Mouse (Mus musculus) C2C12 (cell line): ENCODE results near the gene St6gal1.

Experiments
- CTCF ChIP-seq: IDR thresholded peaks from one replicate; pipeline ENCODE4 v1.5.1; 2011; ENCODE audit not compliant: control insufficient read depth, insufficient read depth, insufficient read length
- MAX ChIP-seq: IDR thresholded peaks from one replicate; pipeline ENCODE4 v1.6.1; 2011; ENCODE audit warnings: mild to moderate bottlenecking, control low read depth
- MYOG ChIP-seq: IDR thresholded peaks from one replicate; pipeline ENCODE4 v1.6.1; 2011; ENCODE audit not compliant: control insufficient read depth, insufficient read length; ENCODE audit errors: extremely low read depth
- USF1 ChIP-seq: IDR thresholded peaks from one replicate; pipeline ENCODE4 v1.6.1; 2011; ENCODE audit warnings: low read depth, mild to moderate bottlenecking, control low read depth, moderate library complexity

DNA sequence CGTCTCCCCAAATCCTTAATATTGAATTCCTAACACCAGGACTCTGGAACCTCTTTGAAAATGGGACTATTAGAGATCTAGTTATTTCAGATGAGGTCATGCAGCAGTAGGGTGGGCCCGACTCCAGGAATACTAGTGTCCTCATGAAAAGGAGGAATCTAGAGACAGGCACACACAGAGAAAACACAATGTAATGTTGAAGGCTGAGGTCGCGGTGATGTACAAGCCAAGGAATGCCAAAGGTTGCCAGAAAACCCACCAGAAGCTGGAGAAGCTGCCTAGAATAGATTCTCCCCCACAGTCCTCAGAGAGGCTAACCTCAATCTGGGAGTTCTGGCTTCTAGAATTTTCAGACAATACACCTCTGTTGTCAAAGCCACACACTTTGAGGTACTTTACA is 136.5 kb downstream of the St6gal1 start:
- TF ChIP-seq CTCF = no peak
- TF ChIP-seq MAX = no peak
- no peak for TF ChIP-seq MYOG
- TF ChIP-seq USF1 = no peak
